Mouse (Mus musculus) central nervous system, embryonic 11.5 days (tissue): Measurements from ENCODE around the gene Sav1. TPM values are rescaled to one million over a fixed set of nuclear protein-coding genes. Genes with fewer than 3 reads are reported as not detected.

Experiments used
- polyA plus RNA-seq: library from polyadenylated mRNA; depleted of rRNA; stranded (reverse); fragments of >200 nt; gene quantifications from 2 replicates; pipeline ENCODE4 v1.2.3, GENCODE M21; 2012; rRNA removed

Sav1 gene
- 38.1 and 54.5 TPM in 2 replicates for polyA plus RNA-seq

GRCm38 (mm10) chr12:69986786-69987497 lies at the start of gene Sav1:
TSS of gene Sav1 (minus strand) at chr12:69987002.

Other genes starting within 250 kb of the Sav1 start
- 0.49 and 0.99 TPM in 2 replicates for gene Cdkl1, start 195.7 kb downstream of the Sav1 start, polyA plus RNA-seq
- gene Atl1, start 94.4 kb downstream of the Sav1 start, polyA plus RNA-seq: 27.9 and 42.5 TPM in 2 replicates
- gene Map4k5, start 93.8 kb downstream of the Sav1 start, polyA plus RNA-seq: 17.5 and 27.9 TPM in 2 replicates
- 17.8 and 22.6 TPM in 2 replicates for gene Nin, start 126.7 kb upstream of the Sav1 start, polyA plus RNA-seq
- gene Abhd12b, start 167.1 kb upstream of the Sav1 start, polyA plus RNA-seq: 0.07 and 0.09 TPM in 2 replicates
- gene Pygl, start 244.5 kb upstream of the Sav1 start, polyA plus RNA-seq: 6.5 and 7.4 TPM in 2 replicates